Mouse (Mus musculus) MEL (cell line): Measurements from ENCODE around the gene Spock1. TPM values are rescaled to one million over a fixed set of nuclear protein-coding genes. Genes with fewer than 3 reads are reported as not detected.

ENCODE experiments used
- DNase-seq: peaks from one replicate; pipeline ENCODE4 v3.0.0; 2011; ENCODE audit warnings: low read depth, low spot score
- H3K27ac ChIP-seq: 2 replicates; pipeline ENCODE4 v1.5.1; 2012; ENCODE audit warnings: low read depth, mild to moderate bottlenecking, control low read depth, low read length, moderate library complexity; ENCODE audit not compliant: control insufficient read depth
- H3K27me3 ChIP-seq, 2 experiments: fragments of 150-350 bp in 1 of 2; sonication (generic) in 1 of 2; 2 replicates each; pipeline ENCODE4 v1.6.1; 2012; ENCODE audit warnings: low read length in 2 of 2, mild to moderate bottlenecking in 2 of 2, improper control_type of control experiment in 1 of 2, moderate library complexity in 1 of 2; ENCODE audit not compliant: insufficient read depth in 2 of 2, control insufficient read depth in 1 of 2
- H3K36me3 ChIP-seq, 2 experiments: 2 replicates each; pipeline ENCODE4 v1.6.1; 2012 to 2014; ENCODE audit warnings: low read length in 2 of 2, improper control_type of control experiment in 1 of 2, inconsistent platforms in 1 of 2, mild to moderate bottlenecking in 1 of 2; ENCODE audit not compliant: insufficient read depth in 2 of 2, control insufficient read depth in 1 of 2
- H3K4me1 ChIP-seq, 2 experiments: fragments of 150-350 bp in 1 of 2; sonication (generic) in 1 of 2; 2 replicates each; pipeline ENCODE4 v1.6.1; 2012; ENCODE audit warnings: low read length in 2 of 2, improper control_type of control experiment in 1 of 2, mild to moderate bottlenecking in 1 of 2; ENCODE audit not compliant: insufficient read depth in 2 of 2, control insufficient read depth in 1 of 2
- H3K4me3 ChIP-seq, 2 experiments: fragments of 150-350 bp in 1 of 2; sonication (generic) in 1 of 2; 2 replicates each; pipeline ENCODE4 v1.5.1; 2012; ENCODE audit warnings: low read depth in 2 of 2, low read length in 2 of 2, mild to moderate bottlenecking in 2 of 2, moderate library complexity in 2 of 2, control low read depth in 1 of 2, improper control_type of control experiment in 1 of 2; ENCODE audit not compliant: control insufficient read depth in 1 of 2, insufficient read depth in 1 of 2
- H3K79me2 ChIP-seq: 2 replicates; pipeline ENCODE4 v1.6.1; 2012; ENCODE audit warnings: mild to moderate bottlenecking, low read length, moderate library complexity; ENCODE audit not compliant: control insufficient read depth, poor library complexity, insufficient read depth
- H3K9ac ChIP-seq: 2 replicates; pipeline ENCODE4 v1.6.1; 2012; ENCODE audit warnings: low read depth, mild to moderate bottlenecking, control low read depth, low read length, moderate library complexity; ENCODE audit not compliant: control insufficient read depth, poor library complexity, severe bottlenecking
- H3K9me3 ChIP-seq: fragments of 150-350 bp; sonication (generic); replicated peaks from 2 replicates; pipeline ENCODE4 v1.6.1; 2012; ENCODE audit warnings: mild to moderate bottlenecking, low read length, improper control_type of control experiment, moderate library complexity; ENCODE audit not compliant: insufficient read depth
- BHLHE40 ChIP-seq: IDR thresholded peaks from 2 replicates; pipeline ENCODE4 v1.6.1; 2012; ENCODE audit warnings: low read depth, mild to moderate bottlenecking, inconsistent platforms, low read length, improper control_type of control experiment, borderline replicate concordance
- CHD1 ChIP-seq: IDR thresholded peaks from 2 replicates; pipeline ENCODE4 v1.6.1; 2012; ENCODE audit warnings: low read depth, mild to moderate bottlenecking, inconsistent platforms, low read length, improper control_type of control experiment
- E2F4 ChIP-seq: IDR thresholded peaks from 2 replicates; pipeline ENCODE4 v1.6.1; 2011; ENCODE audit warnings: low read depth, low read length, improper control_type of control experiment, borderline replicate concordance
- GATA1 ChIP-seq: IDR thresholded peaks from 2 replicates; pipeline ENCODE4 v1.6.1; 2011; ENCODE audit warnings: low read depth, low read length, improper control_type of control experiment
- HCFC1 ChIP-seq: IDR thresholded peaks from 2 replicates; pipeline ENCODE4 v1.6.1; 2012; ENCODE audit warnings: low read depth, mild to moderate bottlenecking, inconsistent platforms, low read length, improper control_type of control experiment, moderate library complexity
- KAT2A ChIP-seq: conservative IDR thresholded peaks from 2 replicates; pipeline ENCODE4 v1.6.1; 2012; ENCODE audit warnings: low read depth, low read length, improper control_type of control experiment, inconsistent platforms
- MAX ChIP-seq: IDR thresholded peaks from 2 replicates; pipeline ENCODE4 v1.6.1; 2011; ENCODE audit warnings: low read length, improper control_type of control experiment
- MYB ChIP-seq: IDR thresholded peaks from 2 replicates; pipeline ENCODE4 v1.6.1; 2011; ENCODE audit warnings: mild to moderate bottlenecking, low read depth, low read length, improper control_type of control experiment
- NRF1 ChIP-seq: IDR thresholded peaks from 2 replicates; pipeline ENCODE4 v1.6.1; 2014; ENCODE audit warnings: low read depth, mild to moderate bottlenecking, inconsistent platforms, low read length, improper control_type of control experiment, moderate library complexity; ENCODE audit not compliant: poor library complexity, insufficient read depth, severe bottlenecking
- POLR2AphosphoS2 ChIP-seq: IDR thresholded peaks from 2 replicates; pipeline ENCODE4 v1.6.1; 2011; ENCODE audit warnings: low read length, improper control_type of control experiment
- POLR2AphosphoS5 ChIP-seq: IDR thresholded peaks from 2 replicates; pipeline ENCODE4 v1.6.1; 2012; ENCODE audit warnings: low read depth, borderline replicate concordance, mild to moderate bottlenecking, inconsistent platforms, low read length, moderate library complexity, mixed read lengths
- RCOR1 ChIP-seq: IDR thresholded peaks from 2 replicates; pipeline ENCODE4 v1.6.1; 2012; ENCODE audit warnings: low read depth, mild to moderate bottlenecking, inconsistent platforms, low read length, improper control_type of control experiment
- TCF12 ChIP-seq: IDR thresholded peaks from 2 replicates; pipeline ENCODE4 v1.6.1; 2014; ENCODE audit warnings: low read depth, mild to moderate bottlenecking, inconsistent platforms, low read length, improper control_type of control experiment, moderate library complexity
- UBTF ChIP-seq: IDR thresholded peaks from 2 replicates; pipeline ENCODE4 v1.6.1; 2012; ENCODE audit warnings: low read depth, mild to moderate bottlenecking, inconsistent platforms, low read length, improper control_type of control experiment, moderate library complexity, borderline replicate concordance; ENCODE audit not compliant: insufficient read depth
- USF1 ChIP-seq: IDR thresholded peaks from 2 replicates; pipeline ENCODE4 v1.6.1; 2014; ENCODE audit warnings: low read depth, mild to moderate bottlenecking, inconsistent platforms, low read length, improper control_type of control experiment, moderate library complexity
- ZNF384 ChIP-seq: IDR thresholded peaks from 2 replicates; pipeline ENCODE4 v1.6.1; 2012; ENCODE audit warnings: low read depth, mild to moderate bottlenecking, inconsistent platforms, low read length, improper control_type of control experiment
- polyA plus RNA-seq, 2 experiments: library from polyadenylated mRNA; stranded (reverse) in 1 of 2; unstranded in 1 of 2; fragments of >175 nt in 1 of 2; fragments of >200 nt in 1 of 2; gene quantifications; 2 replicates each; pipeline versions ENCODE4 v1.2.1 to v1.2.4; 2012; ENCODE audit warnings: low replicate concordance in 2 of 2, low read depth in 1 of 2; ENCODE audit not compliant: insufficient read length in 2 of 2, insufficient read depth in 1 of 2, missing spikeins in 1 of 2
- total RNA-seq: library from RNA; depleted of rRNA; stranded (reverse); fragments of 300-350 nt; gene quantifications from 2 replicates; pipeline ENCODE4 v1.2.3, GENCODE M21; 2012

The Spock1 gene
- total and polyA plus RNA-seq, 3 experiments = not detected

DNA sequence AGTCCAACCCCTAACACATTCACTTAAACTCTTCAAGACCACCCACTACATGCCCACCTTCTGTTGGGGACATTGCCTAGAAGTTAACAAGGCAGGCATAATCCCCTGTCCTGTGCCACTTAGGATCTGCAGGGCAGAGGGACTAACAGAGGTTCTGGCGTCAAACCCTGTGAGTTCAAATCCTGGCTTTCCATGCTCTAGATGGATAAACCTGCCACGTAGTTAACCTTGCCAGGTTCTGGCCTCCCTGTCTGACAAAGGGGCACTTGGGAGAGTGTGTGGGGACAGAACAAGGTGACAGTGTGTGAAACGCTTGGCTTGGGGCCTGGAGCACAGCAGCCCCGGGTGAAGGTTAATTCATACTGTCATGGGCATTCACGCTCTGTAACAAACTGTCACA lies 36.3 kb upstream of the Spock1 start:
- H3K4me3 ChIP-seq = no peak overlapping the region
- DNase-seq = no peak
- no peaks in the 10 kb centered on the region for H3K4me1 ChIP-seq
- no peak overlapping the region for H3K9ac ChIP-seq
- TF ChIP-seq TCF12 (no peak), BHLHE40 (no peak), GATA1 (no peak), E2F4 (no peak), ZNF384 (no peak), HCFC1 (no peak), MYB (no peak), USF1 (no peak), MAX (no peak), CHD1 (no peak), KAT2A (no peak)
- no peaks in the 10 kb centered on the region for H3K9me3 ChIP-seq
- no peak overlapping the region for H3K27ac ChIP-seq
- H3K79me2 ChIP-seq = no peaks in the 10 kb centered on the region
- H3K36me3 ChIP-seq = no peaks in the 10 kb centered on the region
- no peaks in the 10 kb centered on the region; a peak in 1 of 4 replicates for H3K27me3 ChIP-seq

DNA sequence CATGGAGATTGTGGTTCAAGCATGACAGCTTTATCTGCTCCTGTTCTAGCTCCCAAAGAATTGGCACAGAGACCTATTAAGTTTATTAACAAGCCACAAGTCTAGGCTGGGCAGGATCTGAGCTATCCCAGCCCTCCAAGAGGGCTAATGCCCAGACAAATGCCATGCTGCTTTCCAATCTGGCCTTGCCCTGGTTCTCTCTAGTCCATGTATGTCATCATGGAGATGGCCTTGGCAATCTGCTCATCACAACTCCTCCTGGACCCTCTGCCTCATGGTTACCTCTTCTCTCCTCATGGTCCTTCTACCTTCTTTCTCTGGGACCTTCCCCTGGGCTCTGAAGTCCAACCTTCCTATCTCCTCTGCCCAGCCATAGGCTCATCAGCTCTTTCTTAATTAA lies 35.8 kb upstream of the Spock1 start:
- Histone ChIP-seq H3K4me3 (no peak overlapping the region), H3K9me3 (no peaks in the 10 kb centered on the region), H3K79me2 (no peaks in the 10 kb centered on the region), H3K27ac (no peak overlapping the region), H3K9ac (no peak overlapping the region), H3K27me3 (no peaks in the 10 kb centered on the region; a peak in 1 of 4 replicates), H3K36me3 (no peaks in the 10 kb centered on the region), H3K4me1 (no peaks in the 10 kb centered on the region)
- no peak for DNase-seq
- TF ChIP-seq POLR2AphosphoS5 (no peak), CHD1 (no peak), MYB (no peak), UBTF (no peak), RCOR1 (no peak), POLR2AphosphoS2 (no peak), NRF1 (no peak)
